9 mouse cellular contexts compared by ENCODE assay signal in genomic region chr9:96794601-96795000, GRCm38 (mm10).
"Had no signal": no experiment of that assay in that cellular context is flagged by ENCODE, and none has a peak within 500 bp of the region (broad histone marks: within the 10 kb centered on the region; RNA-seq: fewer than 3 reads in every experiment).

No protein-coding gene starts in this region.

- DNase-seq: lung, embryonic 14.5 days; lung, postnatal 10 days; lung, postnatal 4 days; retina, postnatal 1 day; right cerebral cortex, adult 18-20 months; right cerebral cortex, postnatal 25 days; right cerebral cortex, postnatal 4 days; spleen, adult 18-20 months; thymus, adult 18-20 months had no signal
